Mouse (Mus musculus): ENCODE results near the gene Iglon5.

Gene Iglon5

GRCm38 (mm10) chr7:43466099-43466694, 23.7 kb downstream of the Iglon5 start:
- in situ Hi-C loops (cut with MboI; ENCODE audit: unreplicated experiment in 2 of 2) = loop anchor here (5.0 to 10.0 kb wide), 3 partner anchors 184 to 481 kb away; no protein-coding TSS in a partner anchor

DNA sequence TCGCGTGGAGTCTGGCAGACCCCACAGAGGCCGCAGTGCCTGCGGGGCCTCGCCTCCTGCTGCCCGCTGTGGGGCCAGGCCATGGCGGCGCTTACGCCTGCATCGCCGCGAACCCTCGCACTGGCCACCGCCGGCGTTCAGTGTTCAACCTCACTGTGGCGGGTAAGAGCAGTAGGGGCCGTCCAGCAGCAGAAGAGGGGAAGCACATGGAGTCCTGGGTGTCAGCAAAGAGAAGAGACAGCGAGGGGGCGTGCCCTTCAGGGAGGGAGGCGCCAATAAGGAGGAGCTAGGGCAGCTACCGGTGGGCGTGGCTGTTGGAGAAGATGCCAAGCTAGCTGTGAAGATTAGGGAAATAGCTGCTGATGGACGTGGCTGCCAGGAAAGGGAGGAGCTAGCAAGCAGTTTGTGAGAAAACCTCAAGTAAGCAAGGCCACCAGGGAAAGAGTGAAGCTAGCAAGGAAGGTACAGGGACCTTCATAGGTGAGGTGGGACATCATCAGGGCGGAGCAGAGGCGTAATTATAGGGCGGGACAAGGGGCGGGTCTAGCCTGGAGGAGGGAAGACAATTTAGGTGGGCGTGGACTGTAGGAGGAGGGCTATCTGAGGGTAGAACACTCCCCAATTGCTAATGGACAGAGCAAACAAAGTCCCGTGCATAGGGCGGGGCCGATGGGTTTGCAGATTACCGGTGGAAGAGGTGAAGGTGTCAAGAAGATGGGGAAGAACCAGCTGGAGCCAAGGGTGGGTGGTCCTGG, 24.4 kb downstream of the Iglon5 start:
- in situ Hi-C loops (cut with MboI; ENCODE audit: unreplicated experiment in 2 of 2) = loop anchor here (5.0 to 10.0 kb wide), 3 partner anchors 183 to 481 kb away; no protein-coding TSS in a partner anchor

GRCm38 (mm10) chr7:43464864-43465343, 25.0 kb downstream of the Iglon5 start:
- in situ Hi-C loops (cut with MboI; ENCODE audit: unreplicated experiment in 2 of 2) = loop anchor here (5.0 to 10.0 kb wide), 5 partner anchors 38 to 480 kb away; partner anchors contain the start of genes Siglecf (in 2 of the 2) and Lim2 (in 1 of the 2)

DNA sequence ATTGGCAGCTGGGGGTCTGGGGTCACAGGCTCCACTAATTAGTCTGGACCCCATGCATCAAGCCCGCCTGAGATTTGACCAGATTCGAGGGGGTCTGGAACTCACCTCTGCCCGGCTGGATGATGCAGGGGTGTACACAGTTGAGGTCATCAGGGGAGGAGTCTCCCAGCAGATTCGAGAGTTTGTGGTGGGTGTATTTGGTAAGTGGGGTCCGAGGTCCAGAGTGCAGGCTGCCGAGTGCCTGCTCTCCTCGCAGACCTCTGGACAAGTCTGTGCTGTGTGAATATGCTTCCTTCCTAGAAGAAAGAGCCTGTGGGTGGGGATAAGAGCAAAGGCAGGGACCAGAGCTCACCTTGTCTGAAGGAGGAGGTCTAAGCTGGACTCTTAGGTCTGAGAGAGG, 25.9 kb downstream of the Iglon5 start:
- in situ Hi-C loops (cut with MboI; ENCODE audit: unreplicated experiment in 2 of 2) = loop anchor here (5.0 to 10.0 kb wide), 4 partner anchors 37 to 479 kb away; partner anchors contain the start of genes Siglecf (in 2 of the 2) and Lim2 (in 1 of the 2)

GRCm38 (mm10) chr7:43462851-43463250, 27.0 kb downstream of the Iglon5 start, which contains the start of gene Vsig10l:
Gene Vsig10l, plus strand, starts transcription at chr7:43463151.
- in situ Hi-C loops (cut with MboI; ENCODE audit: unreplicated experiment in 2 of 2) = loop anchor here (5.0 to 10.0 kb wide), 4 partner anchors 36 to 478 kb away; partner anchors contain the start of genes Siglecf (in 2 of the 2) and Lim2 (in 1 of the 2)

DNA sequence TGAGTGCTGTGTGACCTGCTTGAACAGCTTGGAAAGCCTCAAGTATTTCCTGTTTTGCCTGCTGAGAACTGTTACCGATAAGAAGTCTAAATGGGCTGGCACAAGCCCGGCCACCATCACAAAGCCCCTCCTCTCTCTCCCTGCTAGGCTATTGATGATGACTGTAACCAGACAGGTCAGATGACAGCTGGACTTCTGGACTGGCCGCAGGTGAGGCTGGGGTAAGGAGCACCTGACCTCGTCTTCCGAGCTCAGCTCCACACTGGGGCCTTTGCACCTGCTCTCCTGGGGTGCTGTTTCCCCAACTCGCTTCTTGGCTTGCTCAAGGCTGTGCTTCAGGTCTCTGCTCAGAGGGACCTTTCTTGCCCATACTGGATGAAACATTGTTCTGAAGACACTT, 35.5 kb downstream of the Iglon5 start:
- in situ Hi-C loops (cut with MboI; ENCODE audit: unreplicated experiment in 2 of 2) = no loop called here

DNA sequence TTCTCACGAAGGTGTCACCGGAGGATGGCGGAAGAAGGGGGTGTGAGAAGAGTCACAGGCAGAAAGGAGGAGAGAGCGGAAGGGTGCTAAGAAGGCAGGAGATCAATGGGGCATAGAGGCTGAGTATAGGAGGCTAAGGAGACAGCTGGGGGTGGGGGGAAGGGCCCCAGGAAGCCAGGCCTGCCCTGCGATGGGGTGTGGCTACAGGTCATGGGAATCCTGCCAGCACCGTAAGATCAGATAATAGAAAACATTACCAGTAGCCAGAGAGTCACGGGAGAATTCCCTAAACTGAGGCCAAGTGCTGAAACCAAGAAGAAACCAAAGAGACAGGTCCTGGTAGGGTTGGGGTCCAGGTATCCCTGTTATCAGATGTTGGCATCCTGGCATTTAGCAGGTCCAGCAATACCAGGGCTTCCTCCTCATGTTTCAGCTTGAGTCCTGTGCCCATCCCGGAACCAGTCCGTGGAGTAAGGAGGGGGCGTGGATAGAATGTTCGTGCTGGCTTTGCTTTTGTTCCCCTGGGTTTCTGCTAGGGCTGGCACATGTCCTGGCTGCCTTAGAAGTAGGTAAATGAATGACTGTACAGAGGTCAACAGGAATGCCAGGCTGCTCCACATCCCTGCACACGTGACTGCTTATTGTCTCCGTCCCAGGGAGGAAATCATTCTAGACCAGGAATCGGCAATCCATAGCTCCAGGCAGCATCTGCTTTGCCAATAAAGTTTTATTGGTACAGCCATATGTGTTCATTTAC, 36.1 kb downstream of the Iglon5 start:
- in situ Hi-C loops (cut with MboI; ENCODE audit: unreplicated experiment in 2 of 2) = no loop called here

DNA sequence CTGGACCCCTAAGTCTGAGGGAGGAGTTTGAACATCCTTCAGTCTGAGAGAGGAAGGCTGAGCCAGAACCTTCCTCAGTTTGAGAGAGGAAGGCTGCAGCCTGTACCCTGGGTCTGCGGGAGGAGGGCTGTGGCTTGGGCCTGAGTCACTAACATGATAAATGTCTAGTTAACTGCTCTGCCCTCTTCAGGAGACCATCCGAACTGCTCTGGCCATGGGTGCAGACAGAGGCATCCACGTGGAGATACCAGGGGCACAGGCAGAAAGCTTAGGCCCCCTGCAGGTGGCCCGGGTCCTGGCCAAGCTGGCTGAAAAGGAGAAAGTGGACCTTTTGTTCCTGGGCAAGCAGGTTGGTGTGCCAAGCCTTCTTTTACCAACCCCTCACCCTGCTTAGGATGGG, 37.3 kb downstream of the Iglon5 start:
- in situ Hi-C loops (cut with MboI; ENCODE audit: unreplicated experiment in 2 of 2) = no loop called here

- in situ Hi-C loops (cut with MboI; ENCODE audit: unreplicated experiment in 2 of 2) = no loop called here
Measured at GRCm38 (mm10) chr7:43451726-43452125, 38.1 kb downstream of the Iglon5 start.

GRCm38 (mm10) chr7:43449811-43450210, 40.1 kb downstream of the Iglon5 start:
- in situ Hi-C loops (cut with MboI; ENCODE audit: unreplicated experiment in 2 of 2) = loop anchor here in 1 of 2 experiments (10.0 kb wide), 1 partner anchor 135 kb away; the partner anchor contains the start of gene Zfp715

DNA sequence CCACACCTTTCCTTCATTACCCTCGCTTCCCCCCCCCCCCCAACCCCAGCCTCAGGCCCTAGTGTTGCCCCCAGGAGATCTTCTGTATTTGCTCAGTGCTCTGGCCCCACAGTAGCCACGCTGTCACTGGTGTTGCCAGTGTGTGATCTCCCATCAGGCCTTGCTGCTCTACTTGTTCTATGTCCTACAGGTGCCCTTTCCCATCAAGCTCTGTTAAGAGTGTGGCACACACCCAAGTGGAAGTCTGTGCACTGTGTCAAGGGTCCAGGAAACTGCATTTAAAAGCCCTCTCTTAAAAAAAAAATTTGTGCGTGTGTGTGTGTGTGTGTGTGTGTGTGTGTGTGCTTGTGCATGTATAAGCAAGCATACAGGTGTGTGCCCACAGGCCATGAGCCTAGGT, 41.6 kb downstream of the Iglon5 start:
- in situ Hi-C loops (cut with MboI; ENCODE audit: unreplicated experiment in 2 of 2) = loop anchor here in 1 of 2 experiments (10.0 kb wide), 1 partner anchor 133 kb away; the partner anchor contains the start of gene Zfp715

DNA sequence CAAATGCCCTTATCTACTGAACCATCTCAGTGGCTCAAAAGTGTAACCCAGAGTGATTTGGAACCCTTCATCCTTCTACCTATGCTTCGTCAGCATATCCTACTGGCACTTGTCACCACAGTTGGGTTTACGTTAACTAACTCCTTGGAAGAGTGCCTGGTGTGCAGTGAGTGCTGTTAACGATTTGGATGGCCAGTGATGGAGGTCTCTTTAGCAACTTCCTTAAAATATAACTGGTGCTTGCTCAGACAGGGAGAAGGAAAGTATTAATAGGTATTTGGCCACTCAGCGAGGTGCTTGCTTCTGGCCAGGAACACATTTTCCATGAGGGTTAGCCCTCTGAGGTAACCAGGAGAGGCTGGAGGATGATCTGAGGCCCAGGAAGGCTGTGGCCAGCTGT, 42.1 kb downstream of the Iglon5 start:
- in situ Hi-C loops (cut with MboI; ENCODE audit: unreplicated experiment in 2 of 2) = loop anchor here in 1 of 2 experiments (10.0 kb wide), 1 partner anchor 133 kb away; the partner anchor contains the start of gene Zfp715

GRCm38 (mm10) chr7:43443917-43444293, 46.0 kb downstream of the Iglon5 start, which contains the start of the genes Etfb and Gm45233:
Gene Etfb, plus strand, starts transcription at chr7:43444083.
Gene Gm45233, plus strand, starts transcription at chr7:43444128.
- in situ Hi-C loops (cut with MboI; ENCODE audit: unreplicated experiment in 2 of 2) = loop anchor here in 1 of 2 experiments (10.0 kb wide), 1 partner anchor 129 kb away; the partner anchor contains the start of gene Zfp715

DNA sequence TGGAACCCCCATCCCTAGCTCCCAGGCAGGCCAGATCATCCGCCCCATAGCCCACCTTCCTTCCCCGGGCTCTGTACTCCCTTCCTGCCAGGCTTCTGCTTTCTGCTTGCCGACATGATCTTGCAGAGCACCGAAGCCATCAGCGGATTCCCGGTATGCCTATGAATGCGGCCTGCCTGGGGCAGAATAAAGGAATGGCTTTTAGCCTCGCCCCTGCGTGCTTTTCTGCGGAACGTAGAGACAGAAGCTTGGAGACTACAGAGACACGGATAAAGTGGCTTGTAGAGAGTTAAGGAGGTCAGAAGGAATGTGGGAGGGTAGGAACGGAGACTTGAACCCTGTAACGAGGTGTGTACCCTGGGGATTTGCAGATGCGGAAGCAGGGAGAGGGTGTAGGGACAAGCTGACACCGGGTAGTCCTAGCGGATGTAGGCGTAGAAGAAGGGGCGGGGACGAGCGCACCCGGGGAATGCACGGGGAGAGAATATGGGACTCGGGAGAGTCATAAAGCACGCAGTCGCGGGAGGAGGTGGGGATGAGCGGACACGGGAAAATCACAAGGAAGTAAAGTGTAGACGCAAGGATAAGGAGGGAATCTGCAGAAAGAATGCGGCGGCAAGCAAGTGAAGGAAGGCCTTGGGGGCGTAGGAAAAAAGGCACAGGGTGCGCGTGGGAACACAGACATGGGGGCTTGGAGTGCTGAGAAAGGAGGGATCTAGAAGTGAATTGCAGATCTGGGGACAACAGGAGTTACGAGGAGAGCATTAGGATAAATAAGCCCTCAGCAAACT, 46.6 kb downstream of the Iglon5 start:
- in situ Hi-C loops (cut with MboI; ENCODE audit: unreplicated experiment in 2 of 2) = loop anchor here in 1 of 2 experiments (10.0 kb wide), 1 partner anchor 129 kb away; the partner anchor contains the start of gene Zfp715

DNA sequence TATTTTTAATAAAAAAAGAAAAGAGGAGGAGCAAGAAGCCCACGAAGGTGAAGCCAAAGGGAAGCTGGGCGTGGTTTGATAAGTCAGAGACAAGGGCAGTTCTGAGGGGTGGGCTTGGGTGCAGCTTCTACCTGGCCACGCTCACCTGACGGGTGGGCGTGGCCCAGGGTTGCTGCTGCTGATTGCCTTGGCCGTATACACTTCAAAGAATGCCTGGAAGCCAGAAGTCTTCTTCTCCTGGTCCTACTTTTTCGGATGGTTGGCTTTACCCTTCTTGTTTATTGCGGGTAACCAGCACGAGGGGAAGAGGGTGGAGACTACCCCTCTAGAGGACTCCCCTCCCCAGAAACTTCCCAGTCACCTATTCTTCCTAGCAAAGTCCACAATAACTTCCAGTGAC, 47.2 kb downstream of the Iglon5 start:
- in situ Hi-C loops (cut with MboI; ENCODE audit: unreplicated experiment in 2 of 2) = loop anchor here in 1 of 2 experiments (10.0 kb wide), 1 partner anchor 128 kb away; the partner anchor contains the start of gene Zfp715

DNA sequence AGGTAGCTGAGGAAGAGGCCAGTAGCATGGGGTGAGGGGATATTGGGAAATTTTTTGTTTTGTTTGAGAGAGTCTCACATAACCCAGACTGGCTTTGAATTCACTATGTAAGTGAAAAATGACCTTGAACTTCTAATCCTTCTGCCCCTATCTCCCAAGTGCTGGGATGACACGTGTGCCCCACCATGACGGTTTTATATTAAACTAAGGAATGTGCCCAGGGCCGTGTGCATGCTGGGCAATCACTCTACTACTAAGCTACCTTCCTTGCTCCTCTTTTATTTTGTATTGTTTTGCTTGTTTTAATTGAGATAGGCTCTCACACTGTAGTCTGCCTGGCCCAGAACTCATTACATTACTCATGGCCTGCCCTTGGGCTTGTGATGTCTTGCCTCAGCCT, 48.8 kb downstream of the Iglon5 start:
- in situ Hi-C loops (cut with MboI; ENCODE audit: unreplicated experiment in 2 of 2) = loop anchor here in 1 of 2 experiments (10.0 kb wide), 1 partner anchor 126 kb away; the partner anchor contains the start of gene Zfp715

DNA sequence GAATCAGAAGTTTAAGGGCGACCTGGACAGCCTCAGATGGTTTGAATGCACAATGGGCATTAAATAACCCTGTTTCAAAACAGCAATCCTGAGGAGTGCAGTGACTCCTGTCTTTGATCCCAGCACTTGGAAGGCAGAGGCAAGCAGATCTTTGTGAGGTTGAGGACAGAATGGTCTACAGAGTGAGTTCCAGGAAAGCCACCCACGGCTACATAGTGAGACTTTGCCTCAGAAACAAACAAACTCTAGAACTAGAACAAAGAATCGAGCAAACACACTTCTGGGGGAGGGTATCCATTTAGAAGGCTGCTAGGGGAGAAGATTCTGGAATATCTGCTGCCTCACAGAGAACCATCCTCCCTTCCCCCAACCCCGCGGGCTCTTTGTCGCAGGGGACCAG, 49.4 kb downstream of the Iglon5 start, which contains the start of gene Cldnd2:
Gene Cldnd2, plus strand, starts transcription at position 301 of the 400 bp plus-strand sequence.
- in situ Hi-C loops (cut with MboI; ENCODE audit: unreplicated experiment in 2 of 2) = loop anchor here in 1 of 2 experiments (10.0 kb wide), 1 partner anchor 126 kb away; the partner anchor contains the start of gene Zfp715

GRCm38 (mm10) chr7:43438611-43439010, 51.3 kb downstream of the Iglon5 start:
- in situ Hi-C loops (cut with MboI; ENCODE audit: unreplicated experiment in 2 of 2) = no loop called here

Measured in v-Abl transformed pro-B cells (cell line).